Mouse (Mus musculus) MEL (cell line): ENCODE measurements at regions not wholly inside any gene's neighbourhood (a gene's known extent, or its start where the extent isn't known, plus 50 kb on each side); places are given as distances from the start of the nearest gene placed in this dataset.

Source experiments
- CHD2 ChIP-seq: IDR thresholded peaks from 2 replicates; pipeline ENCODE4 v1.6.1; 2011; ENCODE audit warnings: low read length, improper control_type of control experiment
- CTCF ChIP-seq, 3 experiments: IDR thresholded peaks in 2 of 3; conservative IDR thresholded peaks in 1 of 3; 2 replicates each; pipeline ENCODE4 v1.5.1; 2011 to 2012; ENCODE audit warnings: low read length in 3 of 3, low read depth in 2 of 3, mild to moderate bottlenecking in 2 of 3, improper control_type of control experiment in 1 of 3, inconsistent platforms in 1 of 3, mixed read lengths in 1 of 3, moderate library complexity in 1 of 3; ENCODE audit not compliant: control insufficient read depth in 1 of 3, insufficient read depth in 1 of 3, poor library complexity in 1 of 3, severe bottlenecking in 1 of 3
- E2F4 ChIP-seq: IDR thresholded peaks from 2 replicates; pipeline ENCODE4 v1.6.1; 2011; ENCODE audit warnings: low read depth, low read length, improper control_type of control experiment, borderline replicate concordance
- EP300 ChIP-seq, 2 experiments: IDR thresholded peaks; 2 replicates each; pipeline ENCODE4 v1.6.1; 2011; ENCODE audit warnings: improper control_type of control experiment in 2 of 2, low read length in 2 of 2, low read depth in 1 of 2, mild to moderate bottlenecking in 1 of 2
- ETS1 ChIP-seq: IDR thresholded peaks from 2 replicates; pipeline ENCODE4 v1.6.1; 2012; ENCODE audit warnings: low read depth, mild to moderate bottlenecking, inconsistent platforms, low read length, improper control_type of control experiment, moderate library complexity
- MAX ChIP-seq: IDR thresholded peaks from 2 replicates; pipeline ENCODE4 v1.6.1; 2011; ENCODE audit warnings: low read length, improper control_type of control experiment
- NRF1 ChIP-seq: IDR thresholded peaks from 2 replicates; pipeline ENCODE4 v1.6.1; 2014; ENCODE audit warnings: low read depth, mild to moderate bottlenecking, inconsistent platforms, low read length, improper control_type of control experiment, moderate library complexity; ENCODE audit not compliant: poor library complexity, insufficient read depth, severe bottlenecking
- POLR2A ChIP-seq, 2 experiments: IDR thresholded peaks; 2 replicates each; pipeline ENCODE4 v1.6.1; 2011 to 2012; ENCODE audit warnings: low read length in 2 of 2, mild to moderate bottlenecking in 2 of 2, control low read depth in 1 of 2, improper control_type of control experiment in 1 of 2, low read depth in 1 of 2, moderate library complexity in 1 of 2; ENCODE audit not compliant: control insufficient read depth in 1 of 2, insufficient read depth in 1 of 2, poor library complexity in 1 of 2
- RCOR1 ChIP-seq: IDR thresholded peaks from 2 replicates; pipeline ENCODE4 v1.6.1; 2012; ENCODE audit warnings: low read depth, mild to moderate bottlenecking, inconsistent platforms, low read length, improper control_type of control experiment
- TAL1 ChIP-seq: IDR thresholded peaks from 2 replicates; pipeline ENCODE4 v1.6.1; 2012; ENCODE audit warnings: mild to moderate bottlenecking, inconsistent platforms, low read length, moderate library complexity, mixed read lengths
- USF1 ChIP-seq: IDR thresholded peaks from 2 replicates; pipeline ENCODE4 v1.6.1; 2014; ENCODE audit warnings: low read depth, mild to moderate bottlenecking, inconsistent platforms, low read length, improper control_type of control experiment, moderate library complexity
- ZKSCAN1 ChIP-seq: IDR thresholded peaks from 2 replicates; pipeline ENCODE4 v1.6.1; 2012; ENCODE audit warnings: low read depth, mild to moderate bottlenecking, inconsistent platforms, low read length, improper control_type of control experiment, moderate library complexity

DNA sequence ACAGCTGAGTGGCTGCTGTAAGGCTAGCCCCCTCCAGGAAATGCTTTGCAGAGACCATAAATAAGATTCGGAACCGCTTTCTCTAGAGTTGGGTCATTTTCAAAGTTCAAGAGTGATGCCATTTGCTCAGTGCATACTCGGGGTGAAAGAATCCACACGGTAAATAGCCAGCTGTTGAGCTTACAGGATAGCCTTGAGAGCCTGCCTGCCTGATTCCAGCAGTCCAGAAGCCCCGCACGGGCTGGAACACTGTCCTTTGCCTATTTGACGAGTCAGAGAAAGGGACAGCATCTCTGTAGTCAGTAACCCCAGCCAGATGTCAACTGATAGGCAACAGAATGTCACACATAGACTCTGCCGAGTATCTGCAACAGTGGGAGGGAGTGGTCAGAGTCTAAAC is 140.7 kb downstream of the Zfp365 start:
- TF ChIP-seq EP300 (IDR thresholded peaks at IDR 0.05; ENCODE audit: low read depth in 1 of 2, low read length in 2 of 2) (no peak), USF1 (no peak), MAX (no peak), CTCF (IDR thresholded peaks at IDR 0.05 in 2 of 3, conservative IDR thresholded peaks at IDR 0.05 in 1 of 3; ENCODE audit: control insufficient read depth in 1 of 3, insufficient read depth in 1 of 3, low read depth in 2 of 3, low read length in 3 of 3, poor library complexity in 1 of 3, severe bottlenecking in 1 of 3) (no peak), POLR2A (IDR thresholded peaks at IDR 0.05; ENCODE audit: control insufficient read depth in 1 of 2, insufficient read depth in 1 of 2, low read depth in 1 of 2, low read length in 2 of 2, poor library complexity in 1 of 2) (no peak), CHD2 (no peak), NRF1 (no peak), ZKSCAN1 (no peak), E2F4 (no peak), RCOR1 (no peak), ETS1 (no peak), TAL1 (no peak)
